Mouse (Mus musculus) layer of hippocampus, adult 18-20 months (tissue): ENCODE measurements around the gene Ciao2a. TPM values are rescaled to one million over a fixed set of nuclear protein-coding genes. Genes with fewer than 3 reads are reported as not detected.

ENCODE experiments used
- DNase-seq, 2 experiments: peaks; one replicate each; pipeline ENCODE4 v3.0.0; 2022; ENCODE audit warnings: low spot score in 2 of 2
- total RNA-seq, 2 experiments: library from RNA; stranded (reverse); gene quantifications; 2 replicates each; pipeline ENCODE4 v1.2.3; 2021

Ciao2a gene
- total RNA-seq, 2 experiments from 2014 or later, result 29.4 to 30.5 TPM

GRCm38 (mm10) chr9:66158885-66159430 is 32.5 kb downstream of the Ciao2a start:
- no peak for DNase-seq

DNA sequence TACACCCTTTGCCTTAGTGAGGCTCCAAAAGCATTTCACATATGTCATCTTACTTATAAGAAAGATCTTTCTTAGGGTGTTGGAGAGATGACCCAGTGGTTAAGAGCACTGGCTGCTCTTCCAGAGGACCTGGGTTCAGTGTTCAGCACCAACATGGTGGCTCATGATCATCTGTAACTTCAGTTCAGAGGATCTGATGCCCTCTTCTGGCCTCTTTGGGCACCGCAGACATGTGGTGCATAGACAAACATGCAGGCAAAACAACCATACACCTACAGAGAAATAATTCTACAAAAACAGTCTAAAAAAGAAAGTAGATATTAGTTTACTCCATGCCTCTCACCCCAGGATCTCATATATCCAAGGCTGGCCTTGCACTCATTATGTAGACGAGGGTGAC is 33.7 kb downstream of the Ciao2a start:
- no peak for DNase-seq

- DNase-seq, result no peak
Observed at GRCm38 (mm10) chr9:66162995-66163394, 36.6 kb downstream of the Ciao2a start.

GRCm38 (mm10) chr9:66167222-66167621 is 40.8 kb downstream of the Ciao2a start:
- no peak for DNase-seq

DNA sequence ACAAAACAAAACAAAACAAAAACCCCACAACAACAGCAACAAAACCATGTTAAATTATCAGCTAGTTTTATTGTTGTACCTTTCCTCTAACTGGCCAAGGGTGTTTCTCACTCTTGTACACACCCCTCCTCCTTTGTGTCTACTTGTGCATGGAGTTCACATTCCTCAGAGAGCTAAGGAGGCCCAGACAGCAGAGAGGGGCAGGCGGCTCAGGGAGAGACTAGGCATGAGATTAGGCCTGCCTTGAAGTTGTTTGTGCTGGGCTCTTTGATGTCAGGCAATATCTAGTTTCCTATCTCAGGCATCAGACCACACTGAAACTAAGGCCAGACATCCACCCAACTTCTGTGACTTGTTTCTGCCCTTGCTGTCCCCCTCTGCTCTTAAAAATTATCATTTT is 41.8 kb downstream of the Ciao2a start:
- no peak for DNase-seq

- DNase-seq, result no peak
Observed at GRCm38 (mm10) chr9:66170506-66170905, 44.1 kb downstream of the Ciao2a start.

DNA sequence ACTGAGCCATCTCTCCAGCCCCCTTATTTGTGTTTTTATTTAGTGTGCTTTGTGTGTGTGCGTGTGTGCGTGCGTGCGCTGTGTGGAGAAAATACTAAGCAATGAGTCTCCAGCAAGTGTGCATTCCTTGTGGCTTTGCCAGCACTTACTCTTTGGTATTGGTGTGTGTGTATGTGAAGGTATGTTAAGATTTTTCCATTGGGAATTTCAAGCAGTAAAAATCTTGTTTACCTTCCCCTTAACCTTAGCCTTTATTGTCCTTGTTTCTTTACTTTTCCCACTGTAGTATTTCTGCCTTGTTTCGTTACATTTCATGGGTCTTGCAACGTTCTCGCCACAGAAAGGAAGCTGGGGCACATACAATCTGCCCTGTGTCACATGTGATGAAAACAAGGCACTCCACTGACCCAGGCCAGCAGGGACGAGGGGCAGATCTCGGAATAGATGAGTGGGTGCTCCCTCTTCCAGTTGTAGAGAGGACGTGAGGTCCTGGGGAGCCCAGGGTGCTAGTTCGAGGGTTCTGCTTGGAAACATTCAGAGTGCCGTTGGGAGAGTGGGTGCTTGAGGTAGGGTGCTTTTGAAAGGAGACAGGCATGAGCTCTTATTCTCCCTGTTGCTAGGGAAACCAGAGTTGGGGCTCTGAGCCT is 45.0 kb downstream of the Ciao2a start:
- no peak for DNase-seq

- DNase-seq, result no peak
Observed at GRCm38 (mm10) chr9:66173316-66173855, 47.0 kb downstream of the Ciao2a start.

DNA sequence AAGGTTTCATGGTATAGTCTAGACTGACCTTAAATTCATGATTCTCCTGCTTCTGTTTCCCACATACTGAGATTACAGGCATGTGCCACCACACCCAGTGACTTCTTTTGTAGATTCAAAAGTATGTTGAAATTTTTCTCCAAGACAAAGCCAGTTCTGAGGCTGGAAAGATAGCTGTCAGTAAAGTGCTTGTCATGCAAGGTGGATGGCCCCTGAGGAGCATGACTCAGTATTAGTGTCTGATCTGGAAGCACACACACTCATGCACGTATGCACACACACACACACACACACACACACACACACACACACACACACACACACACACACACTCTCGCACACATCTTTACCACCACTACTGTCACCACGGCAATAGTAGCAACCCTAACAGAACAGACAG is 48.6 kb downstream of the Ciao2a start:
- no peak for DNase-seq

- DNase-seq, result no peak
Observed at GRCm38 (mm10) chr9:66177975-66178374, 51.6 kb downstream of the Ciao2a start.

DNA sequence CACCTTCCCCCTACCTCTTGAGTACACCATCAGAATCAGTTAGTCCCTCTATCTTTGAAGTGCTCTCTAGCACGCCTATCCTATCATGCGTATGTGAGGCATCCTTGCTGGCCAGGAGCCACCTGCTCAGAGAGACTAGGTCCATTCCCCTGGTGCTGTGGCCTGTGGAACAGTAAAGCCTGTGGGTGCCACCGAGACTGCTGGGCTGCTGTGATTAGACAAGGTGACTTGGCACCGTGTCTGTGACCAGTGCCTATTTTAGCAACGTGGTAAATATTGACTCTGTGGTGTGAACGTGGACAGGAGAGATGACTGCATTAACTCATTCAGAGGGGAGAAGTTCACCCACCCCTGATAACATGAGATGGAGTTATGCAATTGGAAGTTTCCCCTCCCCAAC is 53.4 kb downstream of the Ciao2a start:
- DNase-seq, result no peak

GRCm38 (mm10) chr9:66181126-66181825 is 54.9 kb downstream of the Ciao2a start:
- DNase-seq, result no peak

GRCm38 (mm10) chr9:66181826-66182678 is 55.6 kb downstream of the Ciao2a start:
- no peak for DNase-seq

GRCm38 (mm10) chr9:66182679-66182993 is 56.2 kb downstream of the Ciao2a start:
- DNase-seq, result no peak

GRCm38 (mm10) chr9:66183023-66183422 is 56.6 kb downstream of the Ciao2a start:
- no peak for DNase-seq

DNA sequence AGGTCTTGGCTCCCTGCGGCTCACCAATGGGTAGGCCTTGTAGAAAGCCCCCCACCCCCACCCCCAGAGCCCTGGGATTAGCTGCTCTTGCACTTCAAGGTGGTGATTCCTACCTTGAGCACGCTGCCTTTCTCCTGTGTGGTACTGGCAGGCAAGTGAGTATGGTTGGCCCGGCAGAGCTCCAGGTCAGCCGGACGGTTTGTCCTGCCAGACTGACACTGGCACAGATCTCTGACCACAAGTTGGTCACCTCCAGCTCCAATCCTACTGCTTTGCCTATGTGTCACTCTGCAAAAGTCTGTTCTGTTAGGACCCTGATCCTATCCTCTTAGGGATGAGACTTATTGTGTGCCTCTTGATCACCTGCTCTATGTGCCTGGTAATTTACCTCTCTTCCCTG is 58.2 kb downstream of the Ciao2a start:
- no peak for DNase-seq

DNA sequence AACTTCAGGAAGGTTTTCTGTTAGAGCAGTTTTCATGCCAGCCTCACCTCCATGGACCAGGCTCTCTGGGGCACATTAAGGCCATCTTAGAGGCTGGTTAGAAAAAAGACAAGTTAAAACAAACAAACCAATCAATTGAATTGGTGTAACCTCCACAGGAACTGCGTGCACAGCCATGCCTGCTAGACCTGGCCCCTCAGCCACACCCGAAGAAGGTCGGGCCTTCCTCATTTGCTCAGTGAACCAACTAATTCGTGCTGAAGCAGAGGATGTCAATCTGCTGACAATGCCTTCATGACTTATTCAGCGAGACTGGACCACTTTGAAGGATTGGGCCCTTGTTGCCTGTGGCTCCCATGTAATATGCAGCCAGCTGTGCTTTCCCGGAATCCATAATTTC is 60.0 kb downstream of the Ciao2a start:
- DNase-seq, result no peak
